In genomic region chr9:23083562-23083961, GRCm38 (mm10) we compare ENCODE assay signal across 7 mouse cellular contexts.
A peak's percentile ranks its signal among the peaks of the same experiment; 100 is the strongest.
DNase-seq lines count a peak whose midpoint lies in the region; ATAC-seq and TF ChIP-seq lines count a peak whose summit lies in the region.

No protein-coding gene starts in this region.

- H3K9ac ChIP-seq in embryonic facial prominence, embryonic 11.5 days (replicated peaks; ENCODE audit: low read length), result peak overlapping the region; percentile 7; the same call in 1 of the 2 replicates
- H3K9ac ChIP-seq in heart, adult 2 months (ENCODE audit: low read depth, low read length), result no peak overlapping the region
- no peak overlapping the region; the same call in 1 of the 2 replicates for H3K9ac ChIP-seq in midbrain, embryonic 14.5 days (replicated peaks; ENCODE audit: low read length)
- H3K9ac ChIP-seq in stomach, embryonic 16.5 days (ENCODE audit: low read length), result peak overlapping the region; percentile 0

- no peak for TF ChIP-seq CTCF in heart, adult 2 months (IDR thresholded peaks at IDR 0.05)

- no peak for TF ChIP-seq POLR2A in heart, adult 2 months (IDR thresholded peaks at IDR 0.05; ENCODE audit: insufficient read depth, low read depth, low read length)

- no peaks in the 10 kb centered on the region for H3K36me3 ChIP-seq in embryonic facial prominence, embryonic 11.5 days (replicated peaks; ENCODE audit: control insufficient read depth, insufficient read depth, low read depth, low read length)
- H3K36me3 ChIP-seq in heart, adult 2 months (ENCODE audit: control insufficient read depth, insufficient read depth, low read length), result no peaks in the 10 kb centered on the region
- no peaks in the 10 kb centered on the region for H3K36me3 ChIP-seq in midbrain, embryonic 14.5 days (ENCODE audit: control insufficient read depth, insufficient read depth, low read length)
- H3K36me3 ChIP-seq in stomach, embryonic 16.5 days (ENCODE audit: control insufficient read depth, insufficient read depth, low read length), result no peaks in the 10 kb centered on the region

- peak; percentile 91 for DNase-seq in adrenal gland, postnatal 14 days
- peak; percentile 90 for DNase-seq in embryonic facial prominence, embryonic 11.5 days (ENCODE audit: low spot score)
- DNase-seq in heart, adult 2 months, result peak; percentile 83 to 86
- peak; percentile 53 for DNase-seq in kidney, adult 11 months
- DNase-seq in left cerebral cortex, postnatal 4 days, result peak; percentile 94
- peak; percentile 94 for DNase-seq in midbrain, embryonic 14.5 days

- H3K9me3 ChIP-seq in embryonic facial prominence, embryonic 11.5 days (replicated peaks; ENCODE audit: control insufficient read depth, low read length), result no peaks in the 10 kb centered on the region
- no peaks in the 10 kb centered on the region for H3K9me3 ChIP-seq in midbrain, embryonic 14.5 days (ENCODE audit: control insufficient read depth, low read length)
- H3K9me3 ChIP-seq in stomach, embryonic 16.5 days (replicated peaks; ENCODE audit: control insufficient read depth, low read length), result no peaks in the 10 kb centered on the region

- H3K4me2 ChIP-seq in embryonic facial prominence, embryonic 11.5 days (ENCODE audit: low read depth, low read length), result no peak overlapping the region; the same call in 1 of the 2 replicates
- peak overlapping the region; percentile 23 for H3K4me2 ChIP-seq in midbrain, embryonic 14.5 days (ENCODE audit: low read length)
- peak overlapping the region; percentile 28 for H3K4me2 ChIP-seq in stomach, embryonic 16.5 days (ENCODE audit: low read depth, low read length)

- ATAC-seq in embryonic facial prominence, embryonic 11.5 days (replicated peaks; ENCODE audit: insufficient number of reproducible peaks, low FRiP score, low TSS enrichment, low read depth), result peak; percentile 90
- peak; percentile 89 for ATAC-seq in midbrain, embryonic 14.5 days (ENCODE audit: low FRiP score, low TSS enrichment)
- peak; percentile 92 for ATAC-seq in stomach, embryonic 16.5 days (ENCODE audit: insufficient read depth, low FRiP score)

- H3K4me1 ChIP-seq in embryonic facial prominence, embryonic 11.5 days (ENCODE audit: control insufficient read depth, insufficient read depth, low read length), result no peaks in the 10 kb centered on the region; the same call in 1 of the 2 replicates
- H3K4me1 ChIP-seq in heart, adult 2 months (ENCODE audit: control insufficient read depth, insufficient read depth, low read length), result peaks cover 1% of the 10 kb centered on the region
- H3K4me1 ChIP-seq in midbrain, embryonic 14.5 days (ENCODE audit: control insufficient read depth, insufficient read depth, low read length), result peaks cover 7% of the 10 kb centered on the region
- H3K4me1 ChIP-seq in stomach, embryonic 16.5 days (ENCODE audit: control insufficient read depth, insufficient read depth, low read length), result peaks cover 8% of the 10 kb centered on the region

- intact Hi-C loops in heart, adult 2 months (cut with DNase I), result no loop called here
- intact Hi-C loops in left cerebral cortex, postnatal 4 days (cut with DNase I), result no loop called here

- no peaks in the 10 kb centered on the region for H3K27me3 ChIP-seq in embryonic facial prominence, embryonic 11.5 days (ENCODE audit: control insufficient read depth, insufficient read depth, low read length)
- no peaks in the 10 kb centered on the region for H3K27me3 ChIP-seq in heart, adult 2 months (ENCODE audit: control insufficient read depth, insufficient read depth, low read length)
- no peaks in the 10 kb centered on the region for H3K27me3 ChIP-seq in midbrain, embryonic 14.5 days (ENCODE audit: control insufficient read depth, insufficient read depth, low read length)
- no peaks in the 10 kb centered on the region for H3K27me3 ChIP-seq in stomach, embryonic 16.5 days (ENCODE audit: control insufficient read depth, insufficient read depth, low read length)

- no peaks in the 10 kb centered on the region for H3K79me2 ChIP-seq in heart, adult 2 months (replicated peaks; ENCODE audit: control insufficient read depth, insufficient read depth, low read length)

- no peak for TF ChIP-seq EP300 in heart, adult 2 months (IDR thresholded peaks at IDR 0.05; ENCODE audit: insufficient read depth, low read depth, low read length)

- peak overlapping the region; percentile 57 for H3K27ac ChIP-seq in embryonic facial prominence, embryonic 11.5 days (replicated peaks; ENCODE audit: low read depth, low read length)
- no peak overlapping the region for H3K27ac ChIP-seq in heart, adult 2 months
- H3K27ac ChIP-seq in midbrain, embryonic 14.5 days (replicated peaks; ENCODE audit: low read depth, low read length), result peak overlapping the region; percentile 76
- H3K27ac ChIP-seq in stomach, embryonic 16.5 days (ENCODE audit: low read length), result peak overlapping the region; percentile 60; the same call in 1 of the 2 replicates

- 35% methylated on average over 17 of the region's 17 CpGs for WGBS in embryonic facial prominence, embryonic 11.5 days
- WGBS in heart, adult 2 months, result 6% methylated on average over 17 of the region's 17 CpGs
- 6% methylated on average over 17 of the region's 17 CpGs for WGBS in midbrain, embryonic 14.5 days
- WGBS in stomach, embryonic 16.5 days, result 8% methylated on average over 17 of the region's 17 CpGs

- H3K4me3 ChIP-seq in embryonic facial prominence, embryonic 11.5 days (ENCODE audit: low read depth, low read length), result no peak overlapping the region
- H3K4me3 ChIP-seq in heart, adult 2 months, result peak overlapping the region; percentile 27; the same call in 1 of the 2 replicates
- H3K4me3 ChIP-seq in midbrain, embryonic 14.5 days (replicated peaks; ENCODE audit: low read depth, low read length), result no peak overlapping the region
- H3K4me3 ChIP-seq in stomach, embryonic 16.5 days (replicated peaks; ENCODE audit: low read length), result peak overlapping the region; percentile 5

Comparison
In these comparisons a context has a peak if more than half of its experiments do, and no peak if none do; other contexts are left out.
1. H3K4me3 ChIP-seq: peak in heart, adult 2 months (single experiment) and stomach, embryonic 16.5 days (single experiment); none in embryonic facial prominence, embryonic 11.5 days (single experiment) and midbrain, embryonic 14.5 days (single experiment).
2. H3K9ac ChIP-seq: peak in embryonic facial prominence, embryonic 11.5 days (single experiment) and stomach, embryonic 16.5 days (single experiment); none in heart, adult 2 months (single experiment) and midbrain, embryonic 14.5 days (single experiment).
3. Peak in every context shown above with its lines, with median percentiles within 50 percentile points of each other: DNase-seq and ATAC-seq.